In genomic region chr11:55320990-55321389, GRCm38 (mm10) we compare ENCODE assay signal across 18 mouse cellular contexts. TPM values are rescaled to one million over a fixed set of nuclear protein-coding genes. Genes with fewer than 3 reads are reported as not detected.
DNase-seq lines count a peak whose midpoint lies in the region; ATAC-seq and TF ChIP-seq lines count a peak whose summit lies in the region.
"Had no signal": no experiment of that assay in that cellular context is flagged by ENCODE, and none has a peak within 500 bp of the region (broad histone marks: within the 10 kb centered on the region; RNA-seq: fewer than 3 reads in every experiment).

No protein-coding gene starts in this region.

- 72% methylated on average over 2 of the region's 2 CpGs for WGBS in heart, embryonic 10.5 days

- no peak for TF ChIP-seq CTCF in Patski (IDR thresholded peaks at IDR 0.05)

- CTCF ChIA-PET in Patski (lab: Charles Lee), result interaction anchor here (0.9 to 1.4 kb wide), 2 partner anchors 14 to 53 kb away, joined by 3 to 4 read pairs; no protein-coding TSS in a partner anchor

- no peak overlapping the region for H3K4me3 ChIP-seq in heart, embryonic 10.5 days

- no peaks in the 10 kb centered on the region for H3K36me3 ChIP-seq in heart, embryonic 10.5 days
- H3K36me3 ChIP-seq: G1E had no signal

- ATAC-seq in Patski, result peak; percentile 92
- ATAC-seq: activated CD4-positive, CD25-positive, alpha-beta regulatory T cell, adult 4 months; CD4-positive, CD25-positive, alpha-beta regulatory T cell, adult 4 months had no signal

- in situ Hi-C loops in Patski (cut with MboI; ENCODE audit: low pct_unique_long_range_greater_than_20kb), result no loop called here

- no peak overlapping the region for H3K27ac ChIP-seq in heart, embryonic 10.5 days

- no peaks in the 10 kb centered on the region for H3K27me3 ChIP-seq in Patski
- H3K27me3 ChIP-seq in heart, embryonic 10.5 days (ENCODE audit: insufficient read depth, poor library complexity, severe bottlenecking), result no peaks in the 10 kb centered on the region

- H3K4me1 ChIP-seq in heart, embryonic 10.5 days, result peaks cover 3% of the 10 kb centered on the region; the same call in 1 of the 2 replicates

- H3K9me3 ChIP-seq in heart, embryonic 10.5 days, result no peaks in the 10 kb centered on the region
- H3K9me3 ChIP-seq: G1E had no signal

- DNase-seq in 3T3-L1 (ENCODE audit: low read depth, low spot score) (peak; percentile 14), Patski (ENCODE audit: low read depth, low spot score) (peak; percentile 42)
- DNase-seq in heart, embryonic 10.5 days (ENCODE audit: low spot score), result no peak
- no peak for DNase-seq in adrenal gland, adult 8-10 months
- DNase-seq: adrenal gland, adult 2 months; adrenal gland, postnatal 10 days; adrenal gland, postnatal 14 days; adrenal gland, postnatal 25 days; adrenal gland, postnatal 36 days; B cell, adult 2 months; cerebellum, adult 11 months; cerebellum, adult 11-12 months; cerebellum, adult 18-20 months; cerebellum, adult 8-10 months; cerebellum, adult 9-10 months had no signal

- POLR2A ChIA-PET in Patski (lab: Charles Lee), result interaction anchor here (0.6 to 0.7 kb wide), 2 partner anchors 51 to 146 kb away, joined by 5 to 6 read pairs; no protein-coding TSS in a partner anchor

RNA-seq across cellular contexts. Expression of gene Fat2, which starts 15.4 kb away (rescaled TPM):
- polyA plus RNA-seq in Patski (2021), result 4.2 TPM
- polyA plus RNA-seq in heart, embryonic 10.5 days (2016; fragmentation: Nextera tagmentation; extraction: Ambion mirVana), result 0.02 and 0.03 TPM in 2 replicates
- under 1 TPM; 0.03 to 0.08 (median 0.06) TPM for total RNA-seq in adrenal gland, adult 8-10 months (2022)
- total RNA-seq: adrenal gland, postnatal 25 days had no signal
- polyA plus RNA-seq: activated CD4-positive, CD25-positive, alpha-beta regulatory T cell, adult 4 months; CD4-positive, CD25-positive, alpha-beta regulatory T cell, adult 4 months; G1E had no signal

Comparison
In these comparisons a context has a peak if more than half of its experiments do, and no peak if none do; other contexts are left out.
1. DNase-seq: peak in 3T3-L1 (single experiment) and Patski (single experiment); none in heart, embryonic 10.5 days (single experiment) and adrenal gland, adult 8-10 months (single experiment).